ENCODE assay signal across 31 mouse cellular contexts in the genomic region with DNA sequence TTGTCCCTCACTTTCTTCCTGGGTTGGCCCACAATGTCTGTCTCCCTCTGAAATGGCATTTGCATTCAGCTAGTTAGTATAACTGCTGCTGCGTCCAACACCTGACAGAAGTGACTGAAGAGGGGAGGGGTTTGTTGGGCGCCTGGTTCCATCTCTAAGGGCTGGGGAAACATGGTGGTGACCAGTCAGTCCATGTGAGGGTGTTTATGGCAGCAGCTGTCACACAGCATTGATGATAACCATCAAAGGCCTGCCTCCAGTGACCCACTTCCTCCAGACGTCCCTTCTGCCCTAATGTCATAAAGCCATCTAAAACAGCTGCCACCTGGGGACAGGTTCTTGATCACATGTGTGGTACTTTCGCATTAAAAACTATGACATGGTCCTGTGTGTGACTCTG. TPM values are rescaled to one million over a fixed set of nuclear protein-coding genes. Genes with fewer than 3 reads are reported as not detected.
DNase-seq lines count a peak whose midpoint lies in the region; ATAC-seq and TF ChIP-seq lines count a peak whose summit lies in the region.
"Had no signal": no experiment of that assay in that cellular context is flagged by ENCODE, and none has a peak within 500 bp of the region (broad histone marks: within the 10 kb centered on the region; RNA-seq: fewer than 3 reads in every experiment).

No protein-coding gene starts in this region.

- no peak for TF ChIP-seq EP300 in MEL (IDR thresholded peaks at IDR 0.05; ENCODE audit: low read depth in 1 of 2, low read length in 2 of 2)

- 18% methylated on average over 4 of the region's 4 CpGs for WGBS in thymus, adult 2 months

- TF ChIP-seq POLR2A in thymus, adult 2 months (IDR thresholded peaks at IDR 0.05; ENCODE audit: control insufficient read depth, extremely low read depth, insufficient read depth, low read length, poor library complexity): no peak
- no peak for TF ChIP-seq POLR2A in MEL (IDR thresholded peaks at IDR 0.05; ENCODE audit: control insufficient read depth in 1 of 2, insufficient read depth in 1 of 2, low read depth in 1 of 2, low read length in 2 of 2, poor library complexity in 1 of 2)

- TF ChIP-seq CTCF in thymus, adult 2 months (IDR thresholded peaks at IDR 0.05; ENCODE audit: borderline replicate concordance, control insufficient read depth, extremely low read depth, insufficient read depth, low read length, poor library complexity): no peak
- no peak for TF ChIP-seq CTCF in MEL (IDR thresholded peaks at IDR 0.05 in 2 of 3, conservative IDR thresholded peaks at IDR 0.05 in 1 of 3; ENCODE audit: control insufficient read depth in 1 of 3, insufficient read depth in 1 of 3, low read depth in 2 of 3, low read length in 3 of 3, poor library complexity in 1 of 3, severe bottlenecking in 1 of 3)

- H3K9ac ChIP-seq in MEL (ENCODE audit: control insufficient read depth, low read depth, low read length, poor library complexity, severe bottlenecking): no peak overlapping the region
- H3K9ac ChIP-seq: embryonic facial prominence, embryonic 15.5 days; forebrain, embryonic 12.5 days; forebrain, postnatal 0 days; heart, embryonic 15.5 days; hindbrain, embryonic 12.5 days; kidney, embryonic 15.5 days; limb, embryonic 15.5 days; liver, embryonic 14.5 days; midbrain, embryonic 12.5 days had no signal

- peaks cover 6% of the 10 kb centered on the region; the same call in 1 of the 2 replicates for H3K79me2 ChIP-seq in MEL (ENCODE audit: control insufficient read depth, insufficient read depth, low read length, poor library complexity)

- no peak for TF ChIP-seq RAD21 in MEL (IDR thresholded peaks at IDR 0.05; ENCODE audit: low read depth, low read length)

- peak overlapping the region; percentile 70 for H3K27ac ChIP-seq in thymus, adult 2 months (ENCODE audit: control insufficient read depth, insufficient read depth, low read length)
- H3K27ac ChIP-seq in MEL (ENCODE audit: control insufficient read depth, low read depth, low read length): no peak overlapping the region
- H3K27ac ChIP-seq: embryonic facial prominence, embryonic 10.5 days; embryonic facial prominence, embryonic 15.5 days; forebrain, embryonic 12.5 days; heart, embryonic 15.5 days; hindbrain, embryonic 12.5 days; hindbrain, postnatal 0 days; kidney, embryonic 15.5 days; limb, embryonic 10.5 days; limb, embryonic 15.5 days; liver, embryonic 14.5 days; macrophage; midbrain, embryonic 12.5 days had no signal

- H3K36me3 ChIP-seq in thymus, adult 2 months (ENCODE audit: control insufficient read depth, insufficient read depth, low read length): no peaks in the 10 kb centered on the region
- peaks cover 0 to 38% of the 10 kb centered on the region in 2 experiments; a peak in 2 of 4 replicates for H3K36me3 ChIP-seq in MEL (ENCODE audit: control insufficient read depth in 1 of 2, insufficient read depth in 2 of 2, low read length in 2 of 2)
- H3K36me3 ChIP-seq in splenic B cell, adult 2 months (ENCODE audit: control insufficient read depth, insufficient read depth, low read length, poor library complexity, severe bottlenecking): no peaks in the 10 kb centered on the region
- H3K36me3 ChIP-seq: embryonic facial prominence, embryonic 10.5 days; embryonic facial prominence, embryonic 15.5 days; forebrain, embryonic 12.5 days; heart, embryonic 15.5 days; hindbrain, embryonic 12.5 days; kidney, embryonic 15.5 days; limb, embryonic 10.5 days; limb, embryonic 15.5 days; midbrain, embryonic 12.5 days had no signal

- H3K4me3 ChIP-seq in thymus, adult 2 months (ENCODE audit: control insufficient read depth, insufficient read depth, low read length): no peak overlapping the region
- H3K4me3 ChIP-seq in MEL (ENCODE audit: control insufficient read depth in 1 of 2, insufficient read depth in 1 of 2, low read depth in 2 of 2, low read length in 2 of 2): no peak overlapping the region
- H3K4me3 ChIP-seq: embryonic facial prominence, embryonic 10.5 days; embryonic facial prominence, embryonic 15.5 days; forebrain, embryonic 12.5 days; heart, embryonic 15.5 days; hindbrain, embryonic 12.5 days; kidney, embryonic 15.5 days; limb, embryonic 10.5 days; limb, embryonic 15.5 days; midbrain, embryonic 12.5 days had no signal

- no peaks in the 10 kb centered on the region for H3K9me3 ChIP-seq in MEL (replicated peaks; ENCODE audit: insufficient read depth, low read length)
- H3K9me3 ChIP-seq: embryonic facial prominence, embryonic 10.5 days; embryonic facial prominence, embryonic 15.5 days; forebrain, embryonic 12.5 days; heart, embryonic 15.5 days; hindbrain, embryonic 12.5 days; kidney, embryonic 15.5 days; limb, embryonic 10.5 days; limb, embryonic 15.5 days; midbrain, embryonic 12.5 days had no signal

- peaks cover 38% of the 10 kb centered on the region for H3K4me1 ChIP-seq in thymus, adult 2 months (replicated peaks; ENCODE audit: control insufficient read depth, insufficient read depth, low read length)
- H3K4me1 ChIP-seq in MEL (ENCODE audit: control insufficient read depth in 1 of 2, insufficient read depth in 2 of 2, low read length in 2 of 2): peaks cover 9 to 47% of the 10 kb centered on the region in 2 experiments; a peak in 3 of 4 replicates

- H3K27me3 ChIP-seq in thymus, adult 2 months (ENCODE audit: control insufficient read depth, insufficient read depth, low read length): no peaks in the 10 kb centered on the region
- no peaks in the 10 kb centered on the region for H3K27me3 ChIP-seq in MEL (ENCODE audit: control insufficient read depth in 1 of 2, insufficient read depth in 2 of 2, low read length in 2 of 2)
- H3K27me3 ChIP-seq in splenic B cell, adult 2 months (ENCODE audit: control insufficient read depth, insufficient read depth, low read length, poor library complexity, severe bottlenecking): no peaks in the 10 kb centered on the region
- H3K27me3 ChIP-seq: embryonic facial prominence, embryonic 15.5 days; heart, embryonic 15.5 days; hindbrain, embryonic 12.5 days; kidney, embryonic 15.5 days; limb, embryonic 15.5 days; midbrain, embryonic 12.5 days had no signal

- no peak for DNase-seq in thymus, adult 2 months
- no peak for DNase-seq in thymus, postnatal 25 days
- DNase-seq in MEL (ENCODE audit: low read depth, low spot score): no peak
- DNase-seq in splenic B cell, adult 2 months (ENCODE audit: low read depth, low spot score): peak; percentile 23
- DNase-seq in Muller cell, postnatal 12 days (ENCODE audit: inconsistent ontology term): no peak
- DNase-seq in right cerebral cortex, postnatal 4 days: no peak
- DNase-seq: adrenal gland, adult 2 months; cerebellum, adult 2 months; cerebellum, postnatal 14 days; forebrain, postnatal 0 days; gastrocnemius, postnatal 10 days; kidney, adult 18-20 months; kidney, postnatal 25 days; lung, adult 2 months; lung, postnatal 10 days; right cerebral cortex, adult 18-20 months had no signal

- ATAC-seq in megakaryocyte, adult 5-6 weeks (ENCODE audit: poor library complexity, severe bottlenecking): peak; percentile 64
- ATAC-seq: forebrain, postnatal 0 days; hindbrain, postnatal 0 days had no signal

TF ChIP-seq in MEL, 35 proteins besides CTCF, POLR2A, EP300 and RAD21:
- 0 out of 2 replicates have a peak, but pooled peaks have one; percentile 17 for TF ChIP-seq SIN3A (IDR thresholded peaks at IDR 0.05; ENCODE audit: low read length)
- TF ChIP-seq ETS1 (IDR thresholded peaks at IDR 0.05; ENCODE audit: low read depth, low read length): 0 out of 2 replicates have a peak, but pooled peaks have one; percentile 15
- no peak for TF ChIP-seq USF2 (IDR thresholded peaks at IDR 0.05; ENCODE audit: borderline replicate concordance in 1 of 2, insufficient read depth in 1 of 2, low read depth in 1 of 2, low read length in 2 of 2)
- TF ChIP-seq UBTF (IDR thresholded peaks at IDR 0.05; ENCODE audit: borderline replicate concordance, insufficient read depth, low read depth, low read length): no peak
- TF ChIP-seq TCF12 (IDR thresholded peaks at IDR 0.05; ENCODE audit: low read depth, low read length): 0 out of 2 replicates have a peak, but pooled peaks have one; percentile 11
- TF ChIP-seq MAX (IDR thresholded peaks at IDR 0.05; ENCODE audit: low read length): no peak

RNA-seq across cellular contexts. Expression of a gene that starts 55.9 kb away (rescaled TPM):
- polyA plus RNA-seq in thymus, adult 2 months (2012; rRNA removed): 0.08 and 0.19 TPM in 2 replicates
- not detected in 2 replicates for total RNA-seq in MEL (2012; rRNA removed)
- not detected for polyA plus RNA-seq in MEL (2012; ENCODE audit: insufficient read depth in 1 of 2, insufficient read length in 2 of 2, low read depth in 1 of 2, low replicate concordance in 2 of 2, missing spikeins in 1 of 2)
- 0.09 TPM in 1 of 2 replicates, not detected in the other for total RNA-seq in megakaryocyte, adult 5-6 weeks (2015)
- 0.07 and 0.12 TPM in 2 replicates for total RNA-seq in megakaryocyte, adult 5-6 weeks (2017)
- total RNA-seq: granulocyte monocyte progenitor cell, adult 5-6 weeks; heart, postnatal 25 days had no signal
- polyA plus RNA-seq: macrophage had no signal
